Mouse (Mus musculus): ENCODE measurements around the gene Crip1. TPM values are rescaled to one million over a fixed set of nuclear protein-coding genes. Genes with fewer than 3 reads are reported as not detected.

Crip1 gene
- polyA plus RNA-seq, 1 experiment, result 55.5 TPM

DNA sequence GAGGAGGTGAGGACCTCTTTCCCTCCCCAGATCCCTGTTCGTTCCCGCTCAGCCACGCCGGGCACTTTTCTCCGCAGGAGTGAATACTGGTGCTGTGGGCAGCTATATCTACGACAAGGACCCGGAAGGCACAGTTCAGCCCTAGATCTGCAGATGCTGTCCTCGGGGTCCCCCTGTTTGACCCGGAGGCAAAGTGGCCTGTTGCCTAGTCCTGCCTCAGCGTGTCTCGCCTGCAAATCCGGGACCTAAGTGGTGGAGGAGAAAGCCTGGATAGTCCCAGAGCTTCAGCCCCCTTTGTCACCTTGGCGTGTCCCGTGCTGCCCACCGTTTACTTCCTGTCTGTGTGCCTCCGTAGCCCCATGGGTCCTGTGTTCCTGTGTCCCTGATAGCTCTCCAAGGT, 1.2 kb upstream of the Crip1 start:
- Histone ChIP-seq H3K27me3 (ENCODE audit: control insufficient read depth, insufficient read depth, low read length) (no peaks in the 10 kb centered on the region), H3K27ac (ENCODE audit: insufficient read depth, low read length) (no peak overlapping the region), H3K4me1 (ENCODE audit: control insufficient read depth, insufficient read depth, low read length) (peaks cover 21% of the 10 kb centered on the region), H3K4me3 (replicated peaks; ENCODE audit: insufficient read depth, low read depth, low read length) (no peak overlapping the region)
- 92% methylated on average over 16 of the region's 16 CpGs for WGBS
- no peak for DNase-seq
- no peak for TF ChIP-seq CTCF (IDR thresholded peaks at IDR 0.05; ENCODE audit: borderline replicate concordance, insufficient read depth, low read depth, low read length)
- TF ChIP-seq POLR2A (IDR thresholded peaks at IDR 0.05; ENCODE audit: borderline replicate concordance, insufficient read depth, low read length), result no peak

DNA sequence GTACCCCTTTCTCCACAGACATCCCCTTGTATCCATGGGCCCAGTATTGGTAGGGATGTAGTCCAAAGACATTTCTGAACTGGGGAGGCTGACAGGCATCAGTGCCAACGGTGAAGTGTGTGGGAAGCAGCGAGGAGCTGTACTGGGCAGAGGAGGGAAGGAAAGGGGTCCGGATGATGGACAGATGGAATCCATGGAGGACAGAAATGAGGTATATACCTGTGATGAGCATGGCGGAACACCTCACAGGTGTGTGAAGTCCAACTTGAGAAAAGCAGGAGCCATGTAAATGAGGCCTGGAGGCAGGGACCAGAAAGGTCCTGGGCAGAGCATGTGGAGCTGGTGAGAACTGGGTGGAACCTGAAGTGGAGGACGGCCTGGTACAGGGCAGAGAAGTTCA, 525 bp upstream of the Crip1 start:
- Histone ChIP-seq H3K27me3 (ENCODE audit: control insufficient read depth, insufficient read depth, low read length) (no peaks in the 10 kb centered on the region), H3K4me1 (ENCODE audit: control insufficient read depth, insufficient read depth, low read length) (peaks cover 21% of the 10 kb centered on the region), H3K4me3 (replicated peaks; ENCODE audit: insufficient read depth, low read depth, low read length) (no peak overlapping the region), H3K27ac (ENCODE audit: insufficient read depth, low read length) (no peak overlapping the region)
- 92% methylated on average over 5 of the region's 5 CpGs for WGBS
- DNase-seq, result no peak
- TF ChIP-seq CTCF (IDR thresholded peaks at IDR 0.05; ENCODE audit: borderline replicate concordance, insufficient read depth, low read depth, low read length) (no peak), POLR2A (IDR thresholded peaks at IDR 0.05; ENCODE audit: borderline replicate concordance, insufficient read depth, low read length) (no peak)

- Histone ChIP-seq H3K27me3 (ENCODE audit: control insufficient read depth, insufficient read depth, low read length) (0 out of 2 replicates have a peak, but pooled peaks cover 2% of the 10 kb centered on the region), H3K4me1 (ENCODE audit: control insufficient read depth, insufficient read depth, low read length) (peaks cover 21% of the 10 kb centered on the region), H3K4me3 (replicated peaks; ENCODE audit: insufficient read depth, low read depth, low read length) (no peak overlapping the region), H3K27ac (ENCODE audit: insufficient read depth, low read length) (no peak overlapping the region)
- peak; percentile 65 to 75 for DNase-seq
- TF ChIP-seq CTCF (IDR thresholded peaks at IDR 0.05; ENCODE audit: borderline replicate concordance, insufficient read depth, low read depth, low read length) (no peak), POLR2A (IDR thresholded peaks at IDR 0.05; ENCODE audit: borderline replicate concordance, insufficient read depth, low read length) (no peak)
- 9% methylated on average over 8 of the region's 8 CpGs for WGBS
Measured at GRCm38 (mm10) chr12:113147481-113147880, 1.4 kb downstream of the Crip1 start.

DNA sequence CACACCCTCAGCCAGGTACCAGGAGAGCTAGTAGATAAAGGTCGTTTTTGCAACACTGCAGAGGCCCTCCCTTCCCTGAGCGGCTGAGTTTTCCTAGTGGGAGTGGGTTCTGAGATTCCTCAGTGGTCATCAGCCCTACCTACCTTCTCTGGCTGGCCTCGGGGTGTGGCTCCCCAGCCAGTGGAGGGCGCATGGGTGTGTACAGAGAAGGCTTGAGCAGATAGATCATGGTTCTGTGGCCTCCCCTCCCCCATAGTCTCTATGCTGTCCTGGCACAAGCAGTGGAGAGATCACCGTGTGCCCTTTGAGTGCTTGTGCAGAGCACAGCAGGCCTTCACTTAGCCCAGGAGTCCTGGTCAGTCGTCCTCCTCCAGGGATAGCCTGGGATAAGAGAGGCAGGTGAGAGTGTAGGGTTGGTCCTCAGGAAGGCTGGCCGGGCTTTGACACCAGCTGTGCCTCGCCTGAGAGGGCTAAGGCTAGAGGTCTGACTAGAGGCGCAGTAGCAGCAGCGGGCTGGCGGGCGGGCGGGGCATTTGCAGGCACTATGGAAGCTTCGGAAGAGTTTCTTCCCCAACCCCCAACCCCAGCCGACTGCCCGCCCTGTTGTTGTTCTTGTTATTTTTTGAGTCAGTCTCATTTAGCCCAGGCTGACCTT, 2.4 kb downstream of the Crip1 start:
- Histone ChIP-seq H3K27me3 (ENCODE audit: control insufficient read depth, insufficient read depth, low read length) (0 out of 2 replicates have a peak, but pooled peaks cover 2% of the 10 kb centered on the region), H3K27ac (ENCODE audit: insufficient read depth, low read length) (no peak overlapping the region), H3K4me1 (ENCODE audit: control insufficient read depth, insufficient read depth, low read length) (peaks cover 21% of the 10 kb centered on the region), H3K4me3 (replicated peaks; ENCODE audit: insufficient read depth, low read depth, low read length) (no peak overlapping the region)
- DNase-seq, result no peak
- TF ChIP-seq CTCF (IDR thresholded peaks at IDR 0.05; ENCODE audit: borderline replicate concordance, insufficient read depth, low read depth, low read length) (no peak), POLR2A (IDR thresholded peaks at IDR 0.05; ENCODE audit: borderline replicate concordance, insufficient read depth, low read length) (no peak)
- 66% methylated on average over 16 of the region's 16 CpGs for WGBS

DNA sequence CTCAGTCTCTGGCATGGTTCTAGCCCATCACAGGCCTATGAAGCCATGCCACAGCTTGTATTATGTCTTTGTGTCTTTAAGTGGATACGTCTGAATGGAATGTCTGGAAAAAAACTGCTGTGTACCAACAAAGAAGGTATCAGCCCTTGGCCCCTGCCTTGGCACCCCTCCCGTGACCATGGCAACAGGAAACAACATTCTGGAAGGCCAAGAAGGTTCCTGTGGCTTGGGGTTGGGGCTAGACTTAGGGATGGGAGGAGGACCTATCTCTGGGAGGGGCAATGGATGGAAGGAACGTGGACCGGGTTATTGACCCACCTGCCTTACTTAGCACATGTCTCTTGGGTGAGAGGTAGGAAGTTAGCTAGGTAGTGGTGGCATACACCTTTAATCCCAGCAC, 3.2 kb downstream of the Crip1 start:
- Histone ChIP-seq H3K27me3 (ENCODE audit: control insufficient read depth, insufficient read depth, low read length) (0 out of 2 replicates have a peak, but pooled peaks cover 2% of the 10 kb centered on the region), H3K4me3 (replicated peaks; ENCODE audit: insufficient read depth, low read depth, low read length) (no peak overlapping the region), H3K27ac (ENCODE audit: insufficient read depth, low read length) (no peak overlapping the region), H3K4me1 (ENCODE audit: control insufficient read depth, insufficient read depth, low read length) (peaks cover 21% of the 10 kb centered on the region)
- WGBS, result 79% methylated on average over 4 of the region's 4 CpGs
- TF ChIP-seq POLR2A (IDR thresholded peaks at IDR 0.05; ENCODE audit: borderline replicate concordance, insufficient read depth, low read length) (no peak), CTCF (IDR thresholded peaks at IDR 0.05; ENCODE audit: borderline replicate concordance, insufficient read depth, low read depth, low read length) (no peak)
- no peak for DNase-seq

GRCm38 (mm10) chr12:113149896-113150295, 3.8 kb downstream of the Crip1 start:
- TF ChIP-seq POLR2A (IDR thresholded peaks at IDR 0.05; ENCODE audit: borderline replicate concordance, insufficient read depth, low read length) (no peak), CTCF (IDR thresholded peaks at IDR 0.05; ENCODE audit: borderline replicate concordance, insufficient read depth, low read depth, low read length) (no peak)
- Histone ChIP-seq H3K4me3 (replicated peaks; ENCODE audit: insufficient read depth, low read depth, low read length) (no peak overlapping the region), H3K27ac (ENCODE audit: insufficient read depth, low read length) (no peak overlapping the region), H3K4me1 (ENCODE audit: control insufficient read depth, insufficient read depth, low read length) (peaks cover 21% of the 10 kb centered on the region), H3K27me3 (ENCODE audit: control insufficient read depth, insufficient read depth, low read length) (0 out of 2 replicates have a peak, but pooled peaks cover 2% of the 10 kb centered on the region)
- no peak for DNase-seq
- 85% methylated on average over 3 of the region's 3 CpGs for WGBS

DNA sequence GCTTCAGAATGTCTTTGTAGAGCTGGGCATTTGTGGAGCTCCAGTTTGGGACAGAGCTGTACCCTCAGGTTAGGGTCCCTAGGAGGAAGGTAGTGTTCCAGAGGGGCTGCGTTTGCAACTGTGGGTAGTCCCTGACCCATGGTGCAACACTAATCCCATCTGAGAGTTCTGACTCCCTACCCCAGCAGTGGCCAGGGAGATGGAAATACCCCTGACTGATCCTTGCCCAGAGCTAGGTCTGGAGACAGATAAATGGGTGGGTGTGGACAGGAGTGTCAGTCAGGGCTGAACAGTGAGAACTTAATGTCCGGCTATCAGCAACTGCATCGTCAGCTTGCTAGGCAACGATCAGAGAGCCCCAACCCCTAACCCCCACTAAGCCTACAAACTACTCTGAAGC, 4.5 kb downstream of the Crip1 start:
- 0 out of 2 replicates have a peak, but pooled peaks cover 2% of the 10 kb centered on the region for H3K27me3 ChIP-seq (ENCODE audit: control insufficient read depth, insufficient read depth, low read length)
- WGBS, result 94% methylated on average over 4 of the region's 4 CpGs
- TF ChIP-seq CTCF (IDR thresholded peaks at IDR 0.05; ENCODE audit: borderline replicate concordance, insufficient read depth, low read depth, low read length), result no peak
- TF ChIP-seq POLR2A (IDR thresholded peaks at IDR 0.05; ENCODE audit: borderline replicate concordance, insufficient read depth, low read length), result no peak
- no peak for DNase-seq
- H3K4me3 ChIP-seq (replicated peaks; ENCODE audit: insufficient read depth, low read depth, low read length), result no peak overlapping the region
- no peak overlapping the region for H3K27ac ChIP-seq (ENCODE audit: insufficient read depth, low read length)
- H3K4me1 ChIP-seq (ENCODE audit: control insufficient read depth, insufficient read depth, low read length), result peaks cover 21% of the 10 kb centered on the region

DNA sequence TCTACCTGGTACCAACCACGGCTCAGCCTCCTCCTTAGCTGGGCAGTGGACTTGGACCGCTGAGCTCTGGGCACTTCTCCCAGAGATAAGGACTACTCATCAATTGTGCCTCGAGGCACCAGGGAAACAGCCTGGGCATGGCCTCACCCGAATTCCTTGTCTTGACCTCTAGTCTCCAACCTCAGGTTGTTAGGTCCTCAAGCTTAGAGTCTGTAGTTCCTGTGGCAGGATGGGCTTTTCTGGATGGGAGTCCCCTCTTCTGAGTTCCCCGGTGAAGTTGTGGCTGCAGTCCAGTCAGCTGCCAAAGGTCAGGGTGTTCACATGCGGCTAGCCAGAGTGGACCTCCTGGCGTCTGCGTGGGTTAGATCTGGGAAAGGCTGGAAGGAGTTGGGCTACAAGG, 4.9 kb downstream of the Crip1 start:
- H3K27ac ChIP-seq (ENCODE audit: insufficient read depth, low read length), result no peak overlapping the region
- TF ChIP-seq CTCF (IDR thresholded peaks at IDR 0.05; ENCODE audit: borderline replicate concordance, insufficient read depth, low read depth, low read length) (no peak), POLR2A (IDR thresholded peaks at IDR 0.05; ENCODE audit: borderline replicate concordance, insufficient read depth, low read length) (no peak)
- no peak overlapping the region for H3K4me3 ChIP-seq (replicated peaks; ENCODE audit: insufficient read depth, low read depth, low read length)
- no peak for DNase-seq
- 0 out of 2 replicates have a peak, but pooled peaks cover 2% of the 10 kb centered on the region for H3K27me3 ChIP-seq (ENCODE audit: control insufficient read depth, insufficient read depth, low read length)
- WGBS, result 58% methylated on average over 8 of the region's 8 CpGs
- peaks cover 21% of the 10 kb centered on the region for H3K4me1 ChIP-seq (ENCODE audit: control insufficient read depth, insufficient read depth, low read length)
